8 mouse cellular contexts compared by ENCODE assay signal in the genomic region with DNA sequence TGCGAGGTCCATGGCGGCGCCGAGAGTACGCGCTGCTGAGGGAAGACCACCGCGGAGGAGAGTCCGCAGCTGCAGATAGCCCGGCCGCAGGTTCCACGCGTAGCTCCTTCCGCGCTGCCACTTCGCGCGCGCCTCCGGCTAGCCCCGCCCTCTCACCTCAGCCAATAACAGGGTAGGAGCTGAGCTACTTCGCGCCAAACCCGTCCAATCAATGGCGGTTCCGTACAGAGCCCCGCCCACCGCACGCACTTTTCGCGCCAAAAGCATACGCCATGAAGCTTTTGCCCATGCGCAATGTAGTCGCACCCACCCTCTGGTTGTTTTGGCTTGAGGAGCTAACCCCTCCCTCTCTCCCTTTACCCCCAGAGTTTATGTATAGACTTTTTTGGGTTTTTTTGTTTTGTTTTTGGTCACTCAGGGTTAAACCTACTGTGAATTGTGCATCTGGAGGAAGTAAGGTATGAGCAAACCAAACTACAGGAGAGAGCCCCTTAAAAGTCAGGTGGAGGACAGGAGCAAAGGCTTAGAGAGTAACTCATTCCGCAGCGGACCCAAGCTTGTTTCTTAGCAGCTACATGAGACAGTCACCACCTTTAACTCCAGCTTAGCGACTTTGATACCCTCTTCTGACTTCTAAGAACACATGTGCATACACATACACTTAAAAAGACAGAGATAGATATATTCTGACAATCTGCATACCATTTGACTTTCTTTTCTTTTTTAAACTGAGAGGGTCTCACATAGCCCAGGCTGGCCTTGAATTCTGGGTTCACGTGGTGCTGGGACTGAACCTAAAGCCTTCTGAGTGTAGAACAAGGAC. TPM values are rescaled to one million over a fixed set of nuclear protein-coding genes. Genes with fewer than 3 reads are reported as not detected.
DNase-seq lines count a peak whose midpoint lies in the region; ATAC-seq and TF ChIP-seq lines count a peak whose summit lies in the region.

Gene Mcm6, minus strand, starts transcription at position 111 of the 823 bp plus-strand sequence.

- H3K4me1 ChIP-seq in ES-Bruce4 (ENCODE audit: control insufficient read depth, insufficient read depth, low read length) = no peaks in the 10 kb centered on the region
- H3K4me1 ChIP-seq in forebrain, embryonic 13.5 days = peaks cover 29% of the 10 kb centered on the region
- H3K4me1 ChIP-seq in liver, postnatal 0 days (ENCODE audit: insufficient read depth) = peaks cover 29% of the 10 kb centered on the region
- 0 out of 2 replicates have a peak, but pooled peaks cover 3% of the 10 kb centered on the region for H3K4me1 ChIP-seq in neural tube, embryonic 14.5 days (ENCODE audit: control insufficient read depth, insufficient read depth, low read length)

- WGBS in forebrain, embryonic 13.5 days = 1% methylated on average over 38 of the region's 38 CpGs
- WGBS in large intestine, adult 2 months = 1% methylated on average over 38 of the region's 38 CpGs
- WGBS in liver, postnatal 0 days (ENCODE audit: insufficient replicate concordance) = 2% methylated on average over 38 of the region's 38 CpGs
- WGBS in neural tube, embryonic 14.5 days = 3% methylated on average over 38 of the region's 38 CpGs

- peak; percentile 92 for ATAC-seq in cerebellum, adult (ENCODE audit: insufficient number of reproducible peaks, low FRiP score, low TSS enrichment)
- ATAC-seq in forebrain, embryonic 13.5 days = peak; percentile 99
- peak; percentile 95 for ATAC-seq in liver, postnatal 0 days
- peak; percentile 100 for ATAC-seq in neural tube, embryonic 14.5 days (ENCODE audit: low read depth)

- peak within 1 kb of the TSS; percentile 98 for H3K4me3 ChIP-seq in ES-Bruce4 (ENCODE audit: low read depth, low read length)
- H3K4me3 ChIP-seq in forebrain, embryonic 13.5 days = peak within 1 kb of the TSS; percentile 78
- H3K4me3 ChIP-seq in liver, postnatal 0 days (ENCODE audit: low read depth, low read length) = peak within 1 kb of the TSS; percentile 81
- H3K4me3 ChIP-seq in neural tube, embryonic 14.5 days (ENCODE audit: low read depth, low read length) = peak within 1 kb of the TSS; percentile 78

- TF ChIP-seq EP300 in ES-Bruce4 (IDR thresholded peaks at IDR 0.05; ENCODE audit: insufficient read depth, low read depth, low read length) = no peak
- no peak for TF ChIP-seq EP300 in liver, postnatal 0 days (IDR thresholded peaks at IDR 0.05; ENCODE audit: low read depth)

- no peaks in the 10 kb centered on the region for H3K27me3 ChIP-seq in ES-Bruce4 (ENCODE audit: control insufficient read depth, insufficient read depth, low read length, poor library complexity, severe bottlenecking)
- H3K27me3 ChIP-seq in forebrain, embryonic 13.5 days = no peaks in the 10 kb centered on the region
- H3K27me3 ChIP-seq in liver, postnatal 0 days (ENCODE audit: insufficient read depth, low read length) = no peaks in the 10 kb centered on the region
- no peaks in the 10 kb centered on the region for H3K27me3 ChIP-seq in neural tube, embryonic 14.5 days (ENCODE audit: control insufficient read depth, insufficient read depth, low read length)

- peak; percentile 66 for TF ChIP-seq POLR2A in ES-Bruce4 (IDR thresholded peaks at IDR 0.05; ENCODE audit: insufficient read depth, low read length)

- no peak for TF ChIP-seq CTCF in ES-Bruce4 (IDR thresholded peaks at IDR 0.05; ENCODE audit: low read depth, low read length)
- TF ChIP-seq CTCF in liver, postnatal 0 days (IDR thresholded peaks at IDR 0.05; ENCODE audit: low read depth) = no peak

- peak within 1 kb of the TSS; percentile 76 for H3K4me2 ChIP-seq in forebrain, embryonic 13.5 days
- H3K4me2 ChIP-seq in liver, postnatal 0 days (ENCODE audit: low read depth, low read length) = peak within 1 kb of the TSS; percentile 83
- H3K4me2 ChIP-seq in neural tube, embryonic 14.5 days (ENCODE audit: low read depth, low read length) = peak within 1 kb of the TSS; percentile 65

- peaks cover 35% of the 10 kb centered on the region for H3K36me3 ChIP-seq in ES-Bruce4 (ENCODE audit: control insufficient read depth, insufficient read depth, low read length, poor library complexity, severe bottlenecking)
- peaks cover 36% of the 10 kb centered on the region for H3K36me3 ChIP-seq in forebrain, embryonic 13.5 days (ENCODE audit: poor library complexity, severe bottlenecking)
- peaks cover 46% of the 10 kb centered on the region for H3K36me3 ChIP-seq in liver, postnatal 0 days (replicated peaks; ENCODE audit: insufficient read depth, low read length)
- no peaks in the 10 kb centered on the region; the same call in 1 of the 2 replicates for H3K36me3 ChIP-seq in neural tube, embryonic 14.5 days (ENCODE audit: control insufficient read depth, insufficient read depth, low read length)

- H3K27ac ChIP-seq in ES-Bruce4 (ENCODE audit: insufficient read depth, low read length) = peak within 1 kb of the TSS; percentile 83
- H3K27ac ChIP-seq in forebrain, embryonic 13.5 days = peak within 1 kb of the TSS; percentile 85
- H3K27ac ChIP-seq in liver, postnatal 0 days (ENCODE audit: low read depth) = peak within 1 kb of the TSS; percentile 80
- H3K27ac ChIP-seq in neural tube, embryonic 14.5 days (ENCODE audit: low read depth, low read length) = peak within 1 kb of the TSS; percentile 64; the same call in 1 of the 2 replicates

- no peaks in the 10 kb centered on the region for H3K9me3 ChIP-seq in ES-Bruce4 (replicated peaks; ENCODE audit: control insufficient read depth, insufficient read depth, low read length, poor library complexity, severe bottlenecking)
- no peaks in the 10 kb centered on the region for H3K9me3 ChIP-seq in forebrain, embryonic 13.5 days (replicated peaks)
- H3K9me3 ChIP-seq in liver, postnatal 0 days (ENCODE audit: low read length) = no peaks in the 10 kb centered on the region
- no peaks in the 10 kb centered on the region for H3K9me3 ChIP-seq in neural tube, embryonic 14.5 days (ENCODE audit: control insufficient read depth, low read length)

- intact Hi-C loops in heart, postnatal 10 days (cut with DNase I) = no loop called here

- DNase-seq in heart, postnatal 10 days = peak; percentile 95 to 96
- peak; percentile 68 for DNase-seq in large intestine, adult 2 months (ENCODE audit: low read depth, low spot score)
- peak; percentile 96 for DNase-seq in liver, postnatal 0 days
- DNase-seq in testis, postnatal 10 days (ENCODE audit: low spot score) = peak; percentile 97

- peak within 1 kb of the TSS; percentile 96 for H3K9ac ChIP-seq in ES-Bruce4 (ENCODE audit: low read depth, poor library complexity, severe bottlenecking)
- H3K9ac ChIP-seq in forebrain, embryonic 13.5 days = peak within 1 kb of the TSS; percentile 81
- peak within 1 kb of the TSS; percentile 82 for H3K9ac ChIP-seq in liver, postnatal 0 days (replicated peaks)
- H3K9ac ChIP-seq in neural tube, embryonic 14.5 days (replicated peaks; ENCODE audit: low read depth, low read length) = peak within 1 kb of the TSS; percentile 68

RNA-seq across cellular contexts. Expression of gene Mcm6, which starts in this region (rescaled TPM):
- 206 and 215 TPM in 2 replicates for polyA plus RNA-seq in ES-Bruce4 (2011; ENCODE audit: insufficient read depth, insufficient read length, low read depth, missing spikeins)
- polyA plus RNA-seq in forebrain, embryonic 13.5 days (2015; fragmentation: Nextera tagmentation; extraction: Ambion mirVana) = 172 and 197 TPM in 2 replicates
- total RNA-seq in heart, postnatal 10 days (2021) = 10 to 100 TPM; 28.1 to 34.9 TPM
- polyA plus RNA-seq in large intestine, adult 2 months (2012; rRNA removed) = 23.5 and 29.0 TPM in 2 replicates
- 72.3 and 89.1 TPM in 2 replicates for polyA plus RNA-seq in liver, postnatal 0 days (2015; fragmentation: Nextera tagmentation; extraction: Ambion mirVana)
- polyA plus RNA-seq in neural tube, embryonic 14.5 days (2014; fragmentation: Nextera tagmentation; extraction: Ambion mirVana) = 45.7 and 59.3 TPM in 2 replicates

Comparison
In these comparisons a context has a peak if more than half of its experiments do, and no peak if none do; other contexts are left out.
1. Peak in every context shown above with its lines: DNase-seq, ATAC-seq, H3K4me3 ChIP-seq and H3K27ac ChIP-seq.